Mouse (Mus musculus): ENCODE results near the gene Sult1a1. TPM values are rescaled to one million over a fixed set of nuclear protein-coding genes. Genes with fewer than 3 reads are reported as not detected.
A peak's percentile ranks its signal among the peaks of the same experiment; 100 is the strongest.

Sult1a1 gene
- total and polyA plus RNA-seq, 2 experiments, result 566 to 727 TPM

DNA sequence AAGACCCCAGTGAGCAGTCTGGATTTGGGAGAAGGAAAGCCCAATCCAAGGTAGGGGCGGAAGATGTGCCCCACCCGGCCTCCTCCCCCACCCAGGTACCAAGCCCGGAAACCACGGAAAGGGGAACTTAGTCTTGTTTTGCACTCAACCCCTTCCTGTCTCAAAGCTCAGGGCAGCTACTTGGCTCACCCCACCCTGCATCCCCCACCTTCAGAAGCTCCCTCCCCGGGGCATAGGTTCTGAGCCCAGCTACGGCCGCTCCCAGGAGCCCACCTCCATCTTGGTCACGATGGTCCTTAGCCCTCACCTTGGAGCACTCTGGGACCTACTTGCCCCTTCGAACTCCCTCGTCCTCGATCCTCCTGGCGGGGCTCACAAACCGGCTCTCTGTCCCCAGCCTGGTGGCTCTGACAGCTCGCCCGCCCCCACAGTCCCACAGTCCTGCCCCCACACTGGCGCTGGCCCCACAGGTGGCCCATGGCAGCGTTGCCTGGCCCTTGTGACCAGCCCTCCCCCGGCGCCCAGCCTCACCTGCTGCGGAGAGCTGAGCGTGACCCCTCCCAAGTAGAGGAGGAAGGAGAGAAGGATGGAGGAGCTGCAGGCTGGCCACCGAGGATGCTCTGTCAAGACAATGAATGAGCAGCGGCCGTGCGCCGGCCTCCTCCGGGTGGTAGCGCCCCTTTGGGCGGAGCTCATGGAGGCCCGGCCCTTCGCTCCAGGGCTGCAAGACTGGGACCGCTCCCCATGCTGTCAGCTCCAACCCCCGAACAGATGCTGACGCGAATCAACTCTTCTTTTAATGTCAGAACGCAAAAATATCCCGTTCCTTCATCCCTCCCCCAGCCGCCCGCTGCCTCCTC lies 28.1 kb upstream of the Sult1a1 start:
- H3K36me3 ChIP-seq (ENCODE audit: control insufficient read depth, insufficient read depth, low read length), result no peaks in the 10 kb centered on the region
- DNase-seq (ENCODE audit: extremely low read depth, low read depth, low spot score), result no peak
- H3K79me2 ChIP-seq (ENCODE audit: control insufficient read depth, insufficient read depth, low read length), result no peaks in the 10 kb centered on the region
- WGBS, result 5% methylated on average over 39 of the region's 39 CpGs
- H3K4me1 ChIP-seq (ENCODE audit: control insufficient read depth, insufficient read depth, low read length), result no peaks in the 10 kb centered on the region
- H3K27me3 ChIP-seq (ENCODE audit: control insufficient read depth, insufficient read depth, low read length), result peaks cover 8% of the 10 kb centered on the region; the same call in 1 of the 2 replicates
- H3K4me3 ChIP-seq (ENCODE audit: insufficient read depth, low read depth, low read length), result peak overlapping the region; percentile 61
- H3K9ac ChIP-seq (ENCODE audit: low read depth, low read length), result peak overlapping the region; percentile 47
- TF ChIP-seq CTCF (IDR thresholded peaks at IDR 0.05; ENCODE audit: low read depth, low read length) (no peak), POLR2A (IDR thresholded peaks at IDR 0.05; ENCODE audit: extremely low read depth, insufficient read depth, low read length) (0 out of 2 replicates have a peak, but pooled peaks have one; percentile 7)
- peak overlapping the region; percentile 18; the same call in 1 of the 2 replicates for H3K27ac ChIP-seq (replicated peaks; ENCODE audit: insufficient read depth, low read depth, low read length)

- no peak for TF ChIP-seq CTCF (IDR thresholded peaks at IDR 0.05; ENCODE audit: low read depth, low read length)
- no peak for TF ChIP-seq POLR2A (IDR thresholded peaks at IDR 0.05; ENCODE audit: extremely low read depth, insufficient read depth, low read length)
- DNase-seq (ENCODE audit: extremely low read depth, low read depth, low spot score), result no peak
- Histone ChIP-seq H3K79me2 (ENCODE audit: control insufficient read depth, insufficient read depth, low read length) (no peaks in the 10 kb centered on the region), H3K27ac (replicated peaks; ENCODE audit: insufficient read depth, low read depth, low read length) (0 out of 2 replicates have a peak overlapping the region, but pooled peaks have one; percentile 9), H3K4me3 (ENCODE audit: insufficient read depth, low read depth, low read length) (peak overlapping the region; percentile 52), H3K36me3 (ENCODE audit: control insufficient read depth, insufficient read depth, low read length) (no peaks in the 10 kb centered on the region), H3K4me1 (ENCODE audit: control insufficient read depth, insufficient read depth, low read length) (no peaks in the 10 kb centered on the region), H3K27me3 (ENCODE audit: control insufficient read depth, insufficient read depth, low read length) (peaks cover 8% of the 10 kb centered on the region; the same call in 1 of the 2 replicates), H3K9ac (ENCODE audit: low read depth, low read length) (0 out of 2 replicates have a peak overlapping the region, but pooled peaks have one; percentile 15)
- WGBS, result 33% methylated on average over 7 of the region's 7 CpGs
These were observed 27.5 kb upstream of the Sult1a1 start for GRCm38 (mm10) chr7:126703757-126704077.

GRCm38 (mm10) chr7:126702861-126703756 lies 26.9 kb upstream of the Sult1a1 start:
- H3K4me1 ChIP-seq (ENCODE audit: control insufficient read depth, insufficient read depth, low read length), result no peaks in the 10 kb centered on the region
- no peak for TF ChIP-seq POLR2A (IDR thresholded peaks at IDR 0.05; ENCODE audit: extremely low read depth, insufficient read depth, low read length)
- TF ChIP-seq CTCF (IDR thresholded peaks at IDR 0.05; ENCODE audit: low read depth, low read length), result no peak
- DNase-seq (ENCODE audit: extremely low read depth, low read depth, low spot score), result no peak

GRCm38 (mm10) chr7:126702358-126702757 lies 26.1 kb upstream of the Sult1a1 start:
- H3K79me2 ChIP-seq (ENCODE audit: control insufficient read depth, insufficient read depth, low read length), result no peaks in the 10 kb centered on the region
- peak overlapping the region; percentile 26 for H3K27ac ChIP-seq (replicated peaks; ENCODE audit: insufficient read depth, low read depth, low read length)
- no peaks in the 10 kb centered on the region for H3K4me1 ChIP-seq (ENCODE audit: control insufficient read depth, insufficient read depth, low read length)
- H3K27me3 ChIP-seq (ENCODE audit: control insufficient read depth, insufficient read depth, low read length), result peaks cover 8% of the 10 kb centered on the region; the same call in 1 of the 2 replicates
- H3K9ac ChIP-seq (ENCODE audit: low read depth, low read length), result 0 out of 2 replicates have a peak overlapping the region, but pooled peaks have one; percentile 8
- no peaks in the 10 kb centered on the region for H3K36me3 ChIP-seq (ENCODE audit: control insufficient read depth, insufficient read depth, low read length)
- no peak overlapping the region for H3K4me3 ChIP-seq (ENCODE audit: insufficient read depth, low read depth, low read length)
- no peak for TF ChIP-seq CTCF (IDR thresholded peaks at IDR 0.05; ENCODE audit: low read depth, low read length)
- no peak for TF ChIP-seq POLR2A (IDR thresholded peaks at IDR 0.05; ENCODE audit: extremely low read depth, insufficient read depth, low read length)
- WGBS, result 82% methylated on average over 6 of the region's 6 CpGs
- no peak for DNase-seq (ENCODE audit: extremely low read depth, low read depth, low spot score)

More at GRCm38 (mm10) chr7:126702861-126703756, 26.9 kb upstream of the Sult1a1 start:
- 0 out of 2 replicates have a peak overlapping the region, but pooled peaks have one; percentile 15 for H3K9ac ChIP-seq (ENCODE audit: low read depth, low read length)
- 81% methylated on average over 12 of the region's 12 CpGs for WGBS
- peak overlapping the region; percentile 52 for H3K4me3 ChIP-seq (ENCODE audit: insufficient read depth, low read depth, low read length)
- no peaks in the 10 kb centered on the region for H3K79me2 ChIP-seq (ENCODE audit: control insufficient read depth, insufficient read depth, low read length)
- H3K27ac ChIP-seq (replicated peaks; ENCODE audit: insufficient read depth, low read depth, low read length), result peak overlapping the region; percentile 26; the same call in 1 of the 2 replicates
- H3K36me3 ChIP-seq (ENCODE audit: control insufficient read depth, insufficient read depth, low read length), result no peaks in the 10 kb centered on the region
- peaks cover 8% of the 10 kb centered on the region; the same call in 1 of the 2 replicates for H3K27me3 ChIP-seq (ENCODE audit: control insufficient read depth, insufficient read depth, low read length)

GRCm38 (mm10) chr7:126701559-126702357 lies 25.5 kb upstream of the Sult1a1 start:
- Histone ChIP-seq H3K79me2 (ENCODE audit: control insufficient read depth, insufficient read depth, low read length) (no peaks in the 10 kb centered on the region), H3K4me3 (ENCODE audit: insufficient read depth, low read depth, low read length) (peak overlapping the region; percentile 2; the same call in 1 of the 2 replicates), H3K27ac (replicated peaks; ENCODE audit: insufficient read depth, low read depth, low read length) (no peak overlapping the region), H3K4me1 (ENCODE audit: control insufficient read depth, insufficient read depth, low read length) (peaks cover 3% of the 10 kb centered on the region; the same call in 1 of the 2 replicates), H3K27me3 (ENCODE audit: control insufficient read depth, insufficient read depth, low read length) (peaks cover 8% of the 10 kb centered on the region; the same call in 1 of the 2 replicates), H3K36me3 (ENCODE audit: control insufficient read depth, insufficient read depth, low read length) (no peaks in the 10 kb centered on the region), H3K9ac (ENCODE audit: low read depth, low read length) (no peak overlapping the region)
- no peak for TF ChIP-seq POLR2A (IDR thresholded peaks at IDR 0.05; ENCODE audit: extremely low read depth, insufficient read depth, low read length)
- DNase-seq (ENCODE audit: extremely low read depth, low read depth, low spot score), result no peak
- WGBS, result 58% methylated on average over 24 of the region's 24 CpGs

Data from liver, adult 2 months (tissue).